Mouse (Mus musculus) CD4-positive, CD25-positive, alpha-beta regulatory T cell, adult 2 months (primary cell): ENCODE data around the gene Nup153.

ENCODE experiments used
- DNase-seq: peaks from one replicate; pipeline ENCODE4 v3.0.0-alpha.2; 2012; ENCODE audit warnings: low read depth, low spot score

Nup153 gene

DNA sequence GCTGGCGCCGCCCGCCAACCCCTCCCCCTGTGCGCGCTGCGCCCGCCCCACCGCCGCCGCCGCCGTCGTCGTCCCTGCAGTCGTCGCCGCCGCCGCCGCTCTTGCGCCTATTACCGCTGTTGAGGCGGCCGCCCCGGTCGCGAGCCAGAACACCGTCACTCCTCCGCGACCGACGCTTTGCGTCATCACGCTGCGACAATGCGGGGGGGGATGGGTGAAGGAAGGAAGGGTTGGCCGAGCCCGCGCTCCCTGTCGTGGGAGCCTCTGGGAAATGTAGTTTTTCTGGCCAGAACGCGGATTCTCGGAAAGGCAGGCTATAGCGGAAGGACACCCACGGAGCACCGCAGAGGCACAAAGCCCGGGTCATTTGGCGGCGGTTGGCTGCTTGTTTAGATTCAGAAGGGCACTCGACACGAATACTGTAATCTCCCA lies at the start of gene Nup153:
Gene Nup153 (minus strand): TSS at position 104 of the 432 bp plus-strand sequence.
- DNase-seq = peak; percentile 99

DNA sequence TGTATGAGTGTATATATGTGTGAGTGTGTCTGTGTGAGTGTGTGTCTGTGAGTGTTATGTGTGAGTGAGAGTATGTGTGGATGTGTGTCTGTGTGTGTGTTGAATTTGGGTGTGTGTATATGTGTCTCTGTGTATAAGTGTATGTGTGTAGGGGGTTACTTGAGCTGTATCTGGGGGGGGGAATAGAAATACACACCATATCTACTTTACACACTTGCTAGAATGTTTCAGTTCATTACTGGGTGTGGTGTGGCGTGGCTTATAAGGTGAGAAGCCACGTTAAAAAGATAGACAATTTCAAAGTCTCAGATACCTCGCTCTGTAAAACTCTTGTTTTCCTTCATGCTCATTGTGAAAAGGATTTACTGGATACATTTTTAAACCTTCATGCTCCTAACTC lies 49.7 kb upstream of the Nup153 start:
- DNase-seq = no peak

DNA sequence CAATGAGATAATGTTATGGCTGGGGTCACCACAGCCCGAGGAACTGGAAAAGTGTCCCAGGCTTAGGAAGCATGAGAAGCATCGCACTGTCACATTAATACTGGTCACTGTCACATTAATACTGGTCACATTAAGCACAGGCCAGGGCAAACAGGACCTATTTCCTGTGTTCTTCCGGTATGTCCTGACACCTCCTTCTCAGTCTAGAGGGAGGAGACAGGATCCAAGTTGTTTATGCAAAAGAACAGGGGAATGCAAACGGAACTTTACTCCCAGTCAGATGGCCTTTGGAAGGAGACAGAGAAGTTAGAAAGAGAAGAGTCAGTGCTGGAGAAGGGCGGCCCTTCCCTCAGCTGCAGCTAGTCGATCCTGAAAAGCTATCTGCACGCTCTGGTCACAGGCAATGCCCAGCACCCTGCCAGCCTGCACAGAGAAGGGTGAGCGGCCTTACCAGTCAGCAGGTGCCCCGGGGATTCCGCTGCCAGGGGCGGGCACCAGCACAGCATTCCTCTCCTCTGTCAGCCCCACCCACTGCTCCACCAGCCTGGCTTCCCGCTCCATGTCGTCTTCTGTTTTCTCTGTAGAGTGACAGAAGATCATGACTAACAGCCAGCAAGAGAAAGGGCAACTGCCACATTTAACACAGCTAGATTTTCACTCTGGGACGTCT lies 49.0 kb upstream of the Nup153 start:
- DNase-seq = no peak

DNA sequence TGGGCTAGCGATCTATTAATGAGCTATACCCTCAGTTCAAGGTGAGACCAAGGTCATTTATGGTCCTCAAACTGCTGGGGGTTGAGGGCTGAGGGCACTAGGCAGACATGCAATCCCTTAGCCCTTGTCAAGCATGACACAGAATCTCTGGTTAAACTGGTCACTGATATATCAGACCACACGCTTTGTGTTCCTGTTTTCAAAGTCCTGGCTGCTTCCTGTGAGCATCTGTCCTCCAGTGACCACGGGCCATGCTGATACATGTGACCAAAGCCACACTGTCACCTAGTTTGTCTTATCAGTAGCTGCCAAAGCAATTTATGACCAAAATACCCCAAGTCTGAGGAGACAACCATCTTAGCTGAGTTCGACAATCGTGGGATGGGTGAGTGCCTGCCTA lies 47.3 kb upstream of the Nup153 start:
- DNase-seq = no peak

DNA sequence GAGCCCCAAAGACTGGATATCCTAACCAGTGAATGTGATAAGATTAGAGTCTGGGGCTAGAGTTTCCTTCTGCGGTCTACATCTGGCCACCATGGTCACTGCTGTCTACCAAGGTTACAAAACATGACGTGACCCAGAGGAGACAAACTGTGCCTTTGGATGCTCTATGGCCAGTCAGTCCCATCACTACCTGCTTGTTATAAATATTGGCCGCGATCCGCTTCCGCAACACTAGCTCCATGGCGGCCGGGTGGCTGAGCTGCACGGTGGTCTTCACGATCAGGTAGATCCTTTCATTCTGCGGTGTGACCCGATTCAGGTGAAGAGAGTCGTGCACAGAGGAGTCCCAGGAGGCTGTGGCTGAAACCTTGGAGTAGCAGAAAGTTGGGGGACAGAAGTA lies 44.8 kb upstream of the Nup153 start:
- no peak for DNase-seq

DNA sequence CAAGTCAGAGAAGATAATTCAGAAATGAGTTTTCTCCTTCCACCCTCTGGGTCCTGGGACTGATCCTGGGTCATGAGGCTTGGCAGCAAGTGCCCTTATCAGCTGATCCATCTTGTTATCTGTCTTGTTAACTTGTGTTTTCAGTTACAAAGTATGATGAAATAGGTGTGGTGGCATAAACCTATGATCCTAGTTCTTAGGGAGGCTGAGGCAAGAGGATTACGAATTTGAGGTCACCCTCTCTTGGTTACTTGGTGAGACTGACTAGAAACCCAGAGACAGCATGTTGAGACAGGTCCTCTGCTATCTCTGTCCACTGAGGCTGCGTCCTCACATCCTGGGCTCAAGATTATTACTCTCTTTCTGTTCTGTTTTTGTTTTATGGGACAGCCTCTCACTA lies 37.6 kb upstream of the Nup153 start:
- DNase-seq = no peak

DNA sequence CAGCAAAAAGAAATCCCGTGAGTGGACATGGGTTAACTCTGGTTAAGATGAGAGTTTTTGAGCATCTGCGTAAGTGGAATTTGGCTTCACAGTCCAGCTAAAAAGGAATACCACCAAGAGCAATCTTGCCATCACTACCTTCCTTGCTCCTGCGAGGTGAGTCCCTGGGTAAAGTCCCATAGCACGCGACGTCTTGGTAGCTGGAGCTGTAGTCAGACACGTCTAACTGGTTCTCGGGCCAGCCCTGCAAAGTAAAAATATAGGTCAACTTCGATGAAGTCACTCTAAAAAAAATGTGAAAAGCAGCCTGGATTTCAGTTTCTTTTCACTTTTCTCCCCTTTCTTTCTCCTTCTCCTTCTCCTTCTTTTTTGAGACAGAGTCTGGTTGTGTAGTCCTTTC lies 35.5 kb upstream of the Nup153 start:
- DNase-seq = no peak

DNA sequence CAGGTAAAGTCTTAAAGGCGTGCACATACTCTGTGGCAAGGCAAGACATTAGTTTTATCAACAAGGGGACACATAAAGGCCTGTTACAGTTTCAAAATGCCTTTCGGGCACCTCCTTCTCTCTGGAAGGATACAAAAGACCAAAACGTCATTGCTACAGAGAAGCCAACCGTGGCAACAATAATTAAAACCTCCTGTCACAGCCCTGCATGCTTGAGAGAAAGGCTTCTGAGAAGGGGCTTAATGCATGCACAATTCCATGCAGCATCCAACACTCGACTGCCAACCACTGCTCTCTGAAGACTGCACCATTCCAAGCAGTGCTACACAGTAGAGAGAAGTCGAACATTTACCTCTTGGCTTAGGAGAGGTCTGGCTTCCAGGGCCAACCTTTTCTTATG lies 33.2 kb upstream of the Nup153 start:
- DNase-seq = no peak

DNA sequence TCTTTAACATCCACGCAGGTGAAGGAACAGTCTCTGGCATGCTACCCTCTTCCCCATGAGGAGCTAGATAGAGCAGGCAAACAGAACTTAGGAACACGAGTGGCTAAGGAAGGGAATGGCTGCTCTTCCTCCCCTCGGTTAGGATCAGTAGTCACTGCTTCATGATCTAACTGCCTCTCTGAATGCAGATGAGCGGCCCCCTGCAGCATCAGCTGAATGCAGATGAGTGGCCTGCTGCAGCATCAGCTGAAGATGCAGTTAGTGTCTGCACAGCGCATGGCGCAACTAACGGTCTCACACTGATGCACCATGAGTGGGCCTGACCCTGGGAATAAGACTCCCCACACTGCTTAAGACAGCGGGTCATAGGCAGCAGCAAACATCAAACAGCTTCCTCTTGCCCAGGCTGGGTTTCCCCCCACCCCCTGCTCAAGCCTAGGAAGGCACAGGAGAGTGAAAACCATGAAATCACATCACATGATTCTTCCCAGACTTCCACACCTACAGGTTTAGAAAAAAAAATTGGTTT lies 31.6 kb upstream of the Nup153 start:
- DNase-seq = no peak

DNA sequence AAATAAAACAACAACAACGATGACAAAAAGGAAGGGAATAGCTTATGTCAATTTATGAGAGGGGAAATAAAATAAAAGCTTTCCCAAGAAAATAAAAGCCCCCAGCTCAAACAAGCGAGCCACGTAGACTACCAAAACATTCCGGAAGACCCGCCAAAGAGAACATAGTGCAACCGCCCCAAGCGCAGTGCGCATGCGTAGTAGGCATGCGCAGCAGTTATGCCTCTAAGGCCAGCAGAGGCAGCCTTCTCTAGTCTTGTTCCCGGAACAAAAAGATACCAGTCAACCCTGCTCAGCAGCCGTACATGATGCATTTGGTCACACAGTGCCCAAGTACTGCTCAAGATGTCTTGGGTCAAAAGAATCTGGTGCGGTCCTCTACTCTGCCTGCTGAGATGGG lies 30.9 kb upstream of the Nup153 start:
- no peak for DNase-seq

DNA sequence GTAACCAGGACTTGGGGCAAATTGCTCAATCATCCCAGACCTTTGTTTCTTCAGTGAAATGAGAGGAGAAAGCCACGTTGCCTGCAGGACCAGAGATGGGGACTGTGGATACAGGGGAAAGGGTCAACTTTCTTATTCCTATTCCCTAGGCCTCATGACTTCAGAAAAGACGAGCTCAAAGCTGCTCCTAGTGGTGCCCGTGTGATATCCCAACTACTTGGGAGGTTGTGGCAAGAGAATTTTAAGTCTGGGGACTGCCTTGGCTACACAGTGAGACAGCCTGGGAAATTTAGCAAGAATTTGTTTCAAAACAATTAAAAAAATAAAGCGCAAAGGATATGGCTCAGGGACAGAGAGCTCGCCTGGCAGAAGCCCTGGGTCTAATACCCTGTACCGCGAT lies 30.2 kb upstream of the Nup153 start:
- no peak for DNase-seq

DNA sequence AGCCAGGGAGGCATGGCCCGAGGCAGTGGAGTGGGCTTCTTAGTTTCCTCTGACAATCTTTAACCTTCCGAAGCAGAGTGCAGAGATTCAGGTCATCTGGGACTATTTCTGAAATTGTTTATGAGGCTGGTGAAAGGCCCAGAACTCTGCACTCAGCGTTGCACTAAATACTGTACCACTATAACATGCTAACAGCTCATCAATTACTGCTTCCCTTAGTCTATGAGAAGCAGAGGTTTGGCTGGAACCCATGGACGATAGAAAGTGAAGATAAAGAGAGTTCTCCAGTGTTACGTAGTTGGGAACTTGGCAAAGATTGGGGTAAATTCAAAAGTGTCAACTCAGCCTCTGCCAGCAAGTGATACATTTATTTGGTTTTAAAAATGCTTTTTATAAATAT lies 25.6 kb upstream of the Nup153 start:
- no peak for DNase-seq

DNA sequence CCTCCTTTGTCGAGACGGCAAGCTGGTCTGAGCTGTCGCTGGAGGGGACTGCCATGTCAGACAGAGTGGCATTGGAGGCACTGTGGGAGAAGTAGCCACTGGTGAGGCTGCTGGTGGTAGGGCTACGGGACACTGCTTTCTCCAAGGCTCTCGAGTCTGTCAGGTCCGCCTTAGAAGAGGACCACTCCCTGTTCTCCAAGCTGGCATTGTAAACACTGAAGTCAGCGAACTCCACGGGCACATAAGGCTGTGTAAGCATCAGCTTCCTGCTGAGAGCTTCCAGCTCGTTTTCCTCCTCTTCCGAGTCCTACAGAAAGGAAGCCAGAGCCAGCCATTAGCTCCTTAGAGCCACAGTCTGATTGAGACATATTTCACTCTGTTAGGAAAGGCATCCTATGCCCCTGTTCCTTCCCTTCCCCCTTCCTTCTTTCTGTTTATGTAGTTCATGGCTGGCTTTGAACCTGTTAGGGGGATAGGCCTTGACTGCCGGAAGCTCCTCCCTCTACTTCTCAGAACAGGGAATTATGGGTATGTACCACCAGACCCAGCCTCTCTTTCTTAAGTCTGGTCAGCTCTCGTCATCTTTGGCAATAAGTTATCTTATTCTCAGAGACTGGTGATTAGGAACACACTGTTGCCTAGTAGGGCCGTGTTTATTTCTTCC lies 25.0 kb upstream of the Nup153 start:
- no peak for DNase-seq

DNA sequence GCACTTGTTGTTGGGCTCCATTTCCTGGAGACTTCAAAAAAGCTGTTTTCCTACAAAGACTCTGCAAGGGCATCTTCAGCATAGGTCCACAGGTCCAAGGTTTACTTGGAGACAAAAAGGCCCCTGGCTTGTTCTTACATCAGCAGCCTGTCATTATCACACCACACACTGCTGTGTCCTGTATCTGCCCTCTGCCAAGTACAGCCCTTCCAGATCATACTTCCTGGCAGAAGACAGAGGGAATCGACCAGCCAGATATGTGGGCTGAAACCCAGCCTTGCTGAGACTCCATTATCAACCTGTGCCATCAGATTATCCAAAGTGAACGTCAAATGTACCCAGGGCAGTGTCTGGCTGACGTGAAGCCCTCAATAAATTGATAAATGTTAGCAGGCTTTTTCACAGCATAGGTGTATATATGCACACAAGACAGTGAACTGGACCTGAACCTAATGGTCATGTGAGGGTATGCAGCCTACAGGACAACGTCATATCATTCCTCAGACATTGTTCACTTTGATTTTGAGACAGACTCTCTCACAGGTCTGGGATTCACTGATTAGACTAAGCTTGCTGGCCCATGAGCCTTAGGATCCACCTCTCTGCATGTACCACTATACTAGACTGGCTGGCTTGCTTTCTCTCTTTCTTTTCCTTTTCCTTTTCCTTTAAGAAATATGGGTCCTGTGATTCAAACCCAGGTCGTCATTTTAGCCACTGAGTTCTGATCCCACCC lies 20.6 kb upstream of the Nup153 start:
- DNase-seq = no peak

DNA sequence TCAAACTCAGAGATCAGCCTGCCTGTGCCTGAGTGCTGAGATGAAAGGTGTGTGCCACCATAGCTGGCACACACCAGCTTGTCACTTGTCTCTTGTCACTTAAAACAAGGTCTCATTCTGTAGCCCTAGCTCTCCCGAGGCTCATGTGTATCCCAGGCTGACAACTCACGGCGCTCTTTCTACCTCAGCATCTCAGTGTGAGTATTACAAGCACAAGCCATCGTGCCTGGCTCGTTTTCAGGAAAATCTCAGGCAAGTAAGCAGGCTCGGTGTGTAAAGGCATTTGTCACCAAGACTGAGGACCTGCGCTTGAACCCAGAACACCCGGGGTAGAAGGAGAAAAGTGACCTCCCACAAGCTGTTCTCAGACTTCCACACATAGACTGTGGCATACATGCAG lies 16.1 kb upstream of the Nup153 start:
- DNase-seq = no peak

DNA sequence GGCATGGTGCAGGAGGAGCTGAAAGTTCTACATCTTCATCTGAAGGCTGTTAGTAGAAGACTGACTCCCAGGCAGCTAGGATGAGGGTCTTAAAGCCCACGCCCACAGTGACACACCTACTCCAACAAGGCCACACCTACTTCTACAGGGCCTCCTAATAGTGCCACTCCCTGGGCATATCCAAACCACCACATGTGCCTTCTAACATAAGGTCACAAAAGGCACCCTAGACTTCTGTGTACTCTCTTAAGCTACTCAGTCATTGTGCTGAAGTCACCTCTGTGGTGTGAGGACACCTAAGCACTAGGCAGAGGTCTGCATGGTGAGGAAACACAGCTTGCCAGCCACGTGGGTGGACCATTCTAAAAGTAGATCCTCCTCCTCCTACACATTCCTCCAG lies 14.6 kb upstream of the Nup153 start:
- DNase-seq = no peak

DNA sequence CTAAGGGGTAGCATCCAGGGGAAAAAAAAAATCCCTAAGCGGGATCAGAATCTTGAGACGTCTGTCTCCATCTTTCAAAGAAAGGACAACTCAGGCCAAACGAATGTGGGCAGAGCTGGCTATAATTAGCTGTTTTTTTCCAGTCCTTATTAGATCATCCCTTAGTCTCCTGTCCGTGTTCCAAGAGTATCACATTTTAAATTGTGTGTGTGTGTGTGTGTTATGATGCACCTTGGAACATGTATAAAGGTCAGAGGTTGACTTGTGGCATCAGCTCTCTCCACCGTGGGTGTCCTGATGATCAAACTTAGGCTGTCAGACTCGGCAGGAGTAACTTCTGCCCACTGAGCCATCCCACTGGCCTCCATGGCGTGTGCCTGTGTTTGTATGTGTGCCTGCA lies 11.7 kb upstream of the Nup153 start:
- DNase-seq = no peak

DNA sequence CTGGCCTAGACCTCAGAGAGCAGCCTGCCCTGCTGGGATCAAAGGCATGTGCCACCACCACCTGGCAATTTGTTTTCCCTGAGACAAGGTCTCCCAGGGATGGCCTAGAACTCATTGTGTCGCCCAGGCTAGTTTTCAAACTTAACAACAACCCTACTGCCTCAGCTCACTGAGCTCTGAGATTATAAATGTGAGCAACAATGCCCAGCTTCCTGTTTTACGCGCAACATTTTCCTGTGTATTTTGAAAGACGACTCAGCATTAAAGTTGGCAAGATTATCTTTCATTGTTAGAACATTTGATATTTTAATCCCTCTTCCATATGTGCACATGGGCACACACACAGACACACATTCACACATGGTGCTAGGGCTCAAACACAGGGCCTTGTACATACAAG lies 9.7 kb upstream of the Nup153 start:
- peak; percentile 41 for DNase-seq

DNA sequence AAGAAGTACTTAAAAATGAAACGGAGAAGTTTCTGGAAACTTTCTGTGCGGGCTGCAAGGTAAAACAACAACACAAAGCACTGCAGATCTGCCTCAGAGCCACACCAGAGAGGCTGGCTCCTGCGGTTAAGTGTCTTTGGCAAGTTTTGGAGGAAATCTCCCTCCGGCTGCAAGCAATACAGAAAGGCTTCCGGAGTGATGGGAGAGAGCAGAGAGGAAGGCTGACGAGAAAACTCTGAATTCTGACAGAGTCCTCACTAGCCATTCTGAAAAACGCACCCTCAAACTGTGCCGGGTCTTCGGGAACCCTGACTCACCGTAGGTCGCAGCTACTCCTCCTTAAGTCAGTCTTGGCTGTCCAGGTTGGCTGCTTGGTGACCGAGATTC lies 8.7 kb upstream of the Nup153 start:
- DNase-seq = peak; percentile 67

DNA sequence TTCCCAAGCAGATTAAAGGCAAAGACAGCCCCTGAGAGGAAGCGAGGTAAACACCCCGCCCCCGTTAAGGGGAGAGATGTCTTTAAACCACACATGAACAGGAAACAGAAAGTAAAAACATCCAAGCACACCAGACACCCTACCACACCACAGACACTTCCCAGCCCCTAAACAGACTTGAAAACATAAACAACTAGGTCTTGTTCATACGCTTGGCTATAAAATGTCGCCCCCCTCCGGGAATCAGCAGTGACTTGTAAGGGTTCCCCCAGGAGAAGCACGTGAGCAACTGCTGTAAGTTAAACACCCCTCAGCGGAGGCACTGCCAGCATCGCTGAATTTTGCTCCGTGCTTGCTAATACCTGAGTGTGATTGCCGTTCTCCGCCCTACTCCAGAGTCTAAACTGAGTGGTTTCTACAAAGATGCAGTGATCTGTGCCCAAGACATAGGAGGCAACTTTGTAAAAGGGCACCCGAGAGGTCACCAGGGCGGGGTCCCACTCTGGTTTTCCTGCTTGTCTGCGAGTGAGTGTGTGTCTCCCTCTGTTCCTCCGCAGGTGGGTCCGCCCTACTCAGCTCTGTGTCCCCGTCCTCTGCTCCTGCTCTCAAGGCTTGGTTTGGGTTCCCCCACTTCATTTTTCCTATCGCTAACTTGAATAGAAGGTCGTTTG lies 8.2 kb upstream of the Nup153 start:
- DNase-seq = peak; percentile 86

DNA sequence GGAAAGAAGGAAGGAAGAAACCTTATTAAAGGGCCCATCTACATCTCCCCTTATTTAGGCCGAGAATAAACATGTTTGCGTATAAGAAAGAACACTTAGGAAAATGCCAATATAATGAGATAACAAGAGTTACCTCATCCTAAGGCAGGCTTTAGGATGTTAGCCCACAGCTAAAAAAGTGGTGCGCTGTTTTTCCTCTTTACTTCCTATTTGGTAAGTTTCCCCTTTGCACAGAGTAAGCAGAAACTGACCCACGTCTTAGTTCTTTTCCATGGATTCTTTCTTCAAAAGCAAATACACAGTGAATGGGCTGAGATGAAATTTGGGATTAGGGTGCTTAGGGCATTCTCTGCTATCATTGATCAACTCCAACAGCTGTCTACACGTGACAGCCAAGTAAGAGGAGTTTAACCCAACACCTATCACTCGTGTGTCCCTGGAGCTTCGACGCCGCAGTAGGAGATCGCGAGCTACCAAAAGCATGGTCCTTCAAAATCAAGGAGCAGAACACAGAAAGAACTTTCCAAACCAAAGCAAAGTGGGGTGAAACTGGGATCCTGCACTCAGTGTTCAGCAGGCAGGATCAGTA lies 7.6 kb upstream of the Nup153 start:
- DNase-seq = no peak

DNA sequence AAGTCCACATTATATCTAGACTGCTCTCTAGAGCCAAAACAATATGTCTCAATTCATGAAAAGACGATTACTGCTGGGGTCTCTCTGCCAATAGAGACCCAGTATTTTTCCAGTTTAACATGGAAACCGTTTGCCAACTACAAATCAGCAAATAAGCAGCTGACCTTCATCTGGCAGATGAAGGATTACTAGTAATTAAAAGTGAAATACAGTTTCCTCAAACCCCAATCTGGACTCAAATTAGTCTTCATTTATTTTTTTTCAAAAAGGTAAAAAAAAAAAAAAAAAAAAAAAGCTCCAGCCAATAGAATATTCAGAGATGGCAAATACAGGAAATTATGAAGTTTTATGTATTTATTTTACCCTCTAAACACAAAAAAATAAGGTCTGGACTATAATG lies 2.3 kb upstream of the Nup153 start:
- DNase-seq = no peak
